Mouse (Mus musculus) spleen, embryonic (tissue): ENCODE data around the gene Ajm1.

Source experiments
- CTCF ChIA-PET: fragments of 350-600 bp; sonication (Branson Sonifier 250); formaldehyde crosslinking; loops from one replicate; lab custom pipeline; 2022; lab: Charles Lee

Ajm1 gene

GRCm38 (mm10) chr2:25581294-25581864 lies at the start of gene Ajm1:
Gene Ajm1, minus strand, starts transcription at chr2:25581757.
- CTCF ChIA-PET: interaction anchor here (0.7 to 1.7 kb wide), 3 partner anchors 24 to 48 kb away, joined by 3 to 6 read pairs (median 4); partner anchors contain the start of gene Edf1

- CTCF ChIA-PET: interaction anchor here (0.7 kb wide), 1 partner anchor 207 kb away, joined by 3 read pairs; no protein-coding TSS in a partner anchor
These were observed 47.2 kb upstream of the Ajm1 start for GRCm38 (mm10) chr2:25628738-25629137.

GRCm38 (mm10) chr2:25627811-25628210 lies 46.3 kb upstream of the Ajm1 start, which contains the start of gene Fcna:
Gene Fcna, minus strand, starts transcription at chr2:25628030.
- CTCF ChIA-PET: interaction anchor here (0.6 kb wide), 1 partner anchor 191 kb away, joined by 3 read pairs; no protein-coding TSS in a partner anchor

DNA sequence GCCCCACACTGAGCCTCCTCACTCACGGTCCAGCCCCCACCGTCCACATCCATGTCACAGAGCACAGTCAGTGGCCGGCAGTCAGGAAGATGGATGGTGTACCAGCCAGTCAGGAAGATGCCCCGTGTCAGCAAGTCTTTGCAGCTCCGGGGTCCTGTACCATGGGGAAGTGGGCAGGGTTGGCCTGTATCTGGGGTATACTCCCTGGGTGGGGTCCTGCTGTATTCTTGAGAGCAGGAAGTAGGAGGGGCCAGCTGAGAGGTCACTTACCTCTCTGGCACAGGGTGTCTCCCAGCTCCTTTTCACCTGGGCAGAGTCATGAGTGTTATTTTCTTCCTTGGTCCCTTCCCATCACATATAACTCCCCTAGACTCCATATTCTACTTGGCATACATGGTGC lies 44.4 kb upstream of the Ajm1 start:
- CTCF ChIA-PET: no interaction called here

- CTCF ChIA-PET: no interaction called here
These were observed 40.0 kb upstream of the Ajm1 start, which contains the start of gene Tmem141 for GRCm38 (mm10) chr2:25621229-25622200. Gene Tmem141, minus strand, starts transcription at chr2:25622005.

- CTCF ChIA-PET: no interaction called here
These were observed 39.3 kb upstream of the Ajm1 start for GRCm38 (mm10) chr2:25620852-25621228.

DNA sequence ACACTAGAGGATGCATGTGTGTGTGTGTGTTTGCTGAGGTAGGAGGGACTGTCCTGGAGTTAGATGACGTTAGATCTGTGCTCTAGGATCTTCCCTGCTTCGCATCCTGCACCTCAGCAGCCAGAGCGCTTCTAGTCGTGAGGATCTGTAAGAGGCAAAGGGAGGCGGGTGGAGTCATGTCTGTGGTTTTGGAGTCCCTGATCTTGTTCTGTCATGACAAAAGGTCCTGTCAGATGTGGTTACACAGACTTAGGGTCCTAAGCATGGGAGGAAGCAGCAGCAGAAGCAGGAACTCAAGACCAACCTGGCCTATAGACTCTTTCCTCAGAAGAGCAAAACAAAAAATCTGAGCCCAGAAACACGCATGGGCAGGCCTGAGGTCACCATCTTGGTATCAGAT lies 38.8 kb upstream of the Ajm1 start:
- CTCF ChIA-PET: no interaction called here

DNA sequence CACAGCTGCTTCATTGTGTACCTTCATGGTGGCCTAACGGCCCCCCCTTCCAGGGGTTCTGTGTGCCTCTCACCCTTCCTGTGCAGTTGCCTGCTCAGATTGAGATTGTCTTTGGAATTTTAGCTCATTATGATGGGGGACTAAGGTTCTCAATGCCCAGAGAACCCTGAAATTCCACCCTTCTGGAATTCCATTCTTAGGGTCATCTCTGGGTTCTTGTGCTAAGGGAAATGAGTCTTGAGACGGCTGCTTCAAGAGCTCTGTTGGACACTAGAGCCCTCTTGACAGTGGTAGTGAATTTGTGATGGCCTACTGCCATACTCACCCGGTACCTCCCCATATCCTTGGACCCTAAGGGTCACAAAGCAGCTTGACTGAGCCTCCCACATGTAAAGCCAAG lies 36.0 kb upstream of the Ajm1 start, which contains the start of gene Ccdc183:
Gene Ccdc183 (minus strand): TSS at position 101 of the 400 bp plus-strand sequence.
- CTCF ChIA-PET: no interaction called here

GRCm38 (mm10) chr2:25616398-25616797 lies 34.8 kb upstream of the Ajm1 start:
- CTCF ChIA-PET: no interaction called here

GRCm38 (mm10) chr2:25608671-25609070 lies 27.1 kb upstream of the Ajm1 start:
- CTCF ChIA-PET: interaction anchor here (1.5 kb wide), 1 partner anchor 16 kb away, joined by 3 read pairs; no protein-coding TSS in a partner anchor

- CTCF ChIA-PET: interaction anchor here (1.5 kb wide), 1 partner anchor 16 kb away, joined by 3 read pairs; no protein-coding TSS in a partner anchor
These were observed 26.4 kb upstream of the Ajm1 start, which contains the start of gene Rabl6 for GRCm38 (mm10) chr2:25607761-25608622. Gene Rabl6, minus strand, starts transcription at chr2:25608521.

DNA sequence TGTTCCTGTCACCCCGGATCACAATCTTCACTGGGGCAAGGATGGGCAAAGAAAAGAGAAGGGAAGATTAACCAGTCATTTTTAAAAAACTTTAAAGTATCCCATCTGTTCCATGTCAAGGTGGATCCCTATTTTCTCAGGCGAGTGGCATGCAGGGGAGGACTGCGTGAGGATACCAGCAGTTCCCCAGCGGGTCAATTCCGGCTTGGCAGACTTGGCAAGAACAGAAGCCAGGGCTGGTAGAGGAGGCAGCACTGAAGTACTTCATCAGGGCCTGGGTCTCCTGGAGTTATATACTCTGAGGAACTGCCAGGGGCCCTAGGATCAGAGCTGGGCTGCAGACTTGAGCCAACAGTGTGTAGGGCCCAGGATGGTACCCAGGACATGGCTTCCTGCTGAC lies 21.0 kb upstream of the Ajm1 start:
- CTCF ChIA-PET: no interaction called here

DNA sequence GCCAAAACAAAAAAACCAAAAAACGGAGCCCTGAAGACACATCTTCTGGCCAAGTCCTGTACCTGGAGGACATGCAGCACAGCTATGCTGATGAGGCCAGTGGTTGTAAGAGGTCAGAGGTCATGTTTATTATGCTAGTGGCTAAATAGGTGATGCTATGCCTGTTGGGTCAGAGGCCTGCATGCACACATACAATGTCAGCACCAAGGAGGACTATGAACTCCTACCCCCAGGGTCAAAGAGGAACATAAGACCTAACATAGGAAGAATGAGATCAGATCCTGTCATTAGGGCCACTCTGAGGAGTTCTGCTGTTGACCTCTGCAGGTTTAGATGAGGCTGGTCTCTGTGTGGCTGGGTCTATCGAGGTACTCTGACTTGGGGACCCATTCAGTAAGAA lies 18.5 kb upstream of the Ajm1 start:
- CTCF ChIA-PET: no interaction called here

GRCm38 (mm10) chr2:25598749-25599148 lies 17.2 kb upstream of the Ajm1 start:
- CTCF ChIA-PET: no interaction called here

GRCm38 (mm10) chr2:25596765-25597510 lies 15.4 kb upstream of the Ajm1 start:
- CTCF ChIA-PET: no interaction called here

DNA sequence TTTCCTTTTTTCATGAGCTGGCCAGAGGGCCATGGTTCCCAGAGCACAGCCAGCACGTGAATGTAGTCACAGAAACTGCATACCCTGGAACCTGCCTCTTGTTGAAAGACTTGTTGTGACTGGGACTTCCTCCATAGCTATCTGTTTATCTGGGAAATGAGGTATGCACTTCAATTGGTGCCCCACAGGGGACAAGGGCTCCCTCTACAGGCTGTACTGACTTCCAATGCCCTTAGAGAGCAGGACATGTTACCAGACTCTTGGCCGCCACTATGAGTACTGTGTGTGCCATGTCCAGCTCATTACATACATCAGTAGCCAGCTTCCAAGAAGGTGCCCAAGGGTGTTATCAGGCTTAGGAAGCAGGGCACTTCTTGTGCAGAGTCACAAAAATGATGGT lies 10.3 kb upstream of the Ajm1 start:
- CTCF ChIA-PET: interaction anchor here (1.3 kb wide), 1 partner anchor 16 kb away, joined by 3 read pairs; the partner anchor contains the start of gene Rabl6

DNA sequence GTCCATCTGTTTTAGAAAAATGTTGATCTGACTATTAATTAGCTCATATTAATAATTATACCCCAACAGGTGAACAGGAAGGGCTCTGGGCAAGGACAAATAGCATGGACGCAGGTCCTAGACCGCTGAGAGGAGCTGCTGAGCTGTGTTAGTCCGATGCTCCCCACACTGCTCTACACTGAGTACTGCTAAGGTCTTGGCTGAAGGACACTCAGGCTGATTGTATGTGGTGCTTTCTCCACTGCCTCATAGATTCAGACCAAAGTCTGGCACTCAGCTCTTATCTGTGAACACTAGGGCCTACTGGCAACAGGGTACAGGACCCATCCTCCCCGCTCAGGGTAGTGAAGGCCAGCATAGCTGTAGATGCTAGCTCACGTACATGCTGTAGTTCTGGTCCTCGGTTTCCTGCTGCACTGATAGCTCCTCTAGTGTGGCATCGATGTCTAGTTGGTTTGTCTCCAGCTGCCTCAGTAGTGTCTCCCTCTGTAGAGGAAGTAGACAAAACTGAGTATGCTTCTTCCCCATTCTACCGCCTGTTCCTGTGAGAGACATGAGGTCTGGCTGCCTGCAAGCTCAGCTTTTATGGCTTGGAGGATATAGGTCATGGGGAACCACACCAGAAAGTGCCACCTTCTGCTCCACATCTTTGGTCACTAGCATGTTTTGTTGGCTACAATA lies 6.8 kb upstream of the Ajm1 start:
- CTCF ChIA-PET: no interaction called here

GRCm38 (mm10) chr2:25587290-25587689 lies 5.7 kb upstream of the Ajm1 start:
- CTCF ChIA-PET: no interaction called here

GRCm38 (mm10) chr2:25585601-25586000 lies 4.0 kb upstream of the Ajm1 start:
- CTCF ChIA-PET: no interaction called here

- CTCF ChIA-PET: no interaction called here
These were observed 3.3 kb upstream of the Ajm1 start for GRCm38 (mm10) chr2:25584856-25585255.
